Mouse (Mus musculus): ENCODE results near the gene Gm20388.

DNA sequence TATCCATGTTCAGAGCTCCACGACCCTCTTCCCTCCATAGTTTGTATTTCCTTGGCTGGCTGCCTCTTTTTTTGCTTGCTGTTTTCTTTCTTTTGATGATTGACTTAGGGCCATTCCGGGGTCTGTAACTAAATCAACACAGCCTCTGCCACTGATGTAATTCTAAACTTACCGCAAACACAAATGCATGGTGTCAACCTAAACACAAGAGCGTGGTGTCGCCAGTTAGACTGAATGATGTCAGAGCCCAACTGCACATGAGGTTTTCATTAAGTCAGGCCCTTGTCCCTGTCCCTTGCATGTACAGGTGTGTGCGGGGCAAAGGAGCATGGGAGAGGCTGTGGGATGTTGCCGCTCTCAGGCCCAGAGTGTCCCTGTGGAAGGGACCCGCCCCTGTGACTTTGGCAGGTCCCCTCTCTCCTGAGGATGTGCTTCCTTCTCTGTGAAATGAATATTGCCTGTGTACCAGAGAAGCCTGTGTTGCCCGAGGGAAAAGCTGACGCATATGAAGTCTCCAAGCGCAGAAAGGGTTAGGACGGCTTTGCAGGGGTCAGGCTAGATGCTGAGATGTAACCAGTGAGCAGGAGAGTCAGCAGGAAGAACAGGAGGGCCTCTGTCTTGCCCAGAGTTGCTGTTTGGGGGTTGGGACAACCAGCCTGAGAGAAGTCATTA is 3789.9 kb downstream of the Gm20388 start:
- TF ChIP-seq CTCF (IDR thresholded peaks at IDR 0.05; ENCODE audit: low read depth, low read length) (no peak), POLR2A (IDR thresholded peaks at IDR 0.05; ENCODE audit: insufficient read depth, low read length) (no peak), EP300 (IDR thresholded peaks at IDR 0.05; ENCODE audit: insufficient read depth, low read depth, low read length) (no peak)

All from ES-Bruce4 (cell line).